Mouse (Mus musculus) lung, embryonic 14.5 days (tissue): Measurements from ENCODE around the gene Cspg4. TPM values are rescaled to one million over a fixed set of nuclear protein-coding genes. Genes with fewer than 3 reads are reported as not detected.

Source experiments
- ATAC-seq: fragments of 200-750 bp; cut with Nextera tagmentation; 2 replicates; pipeline ENCODE4 v1.8.0; 2017; ENCODE audit warnings: mild to moderate bottlenecking, moderate TSS enrichment, moderate library complexity; ENCODE audit not compliant: insufficient read depth
- DNase-seq: peaks from one replicate; pipeline ENCODE4 v3.0.0-alpha.2; 2015
- H3K27ac ChIP-seq: fragments of 300-500 bp; sonication (generic); 2 replicates; pipeline ENCODE4 v1.5.1; 2014; ENCODE audit warnings: low read depth, mild to moderate bottlenecking, moderate library complexity
- H3K27me3 ChIP-seq: fragments of 300-500 bp; sonication (generic); 2 replicates; pipeline ENCODE4 v1.6.1; 2014; ENCODE audit warnings: low read length, control low read depth; ENCODE audit not compliant: insufficient read depth
- H3K36me3 ChIP-seq: fragments of 300-500 bp; sonication (generic); 2 replicates; pipeline ENCODE4 v1.6.1; 2014; ENCODE audit warnings: control low read depth; ENCODE audit not compliant: insufficient read depth
- H3K4me1 ChIP-seq: fragments of 300-500 bp; sonication (generic); 2 replicates; pipeline ENCODE4 v1.6.1; 2014; ENCODE audit warnings: antibody characterized with exemption, control low read depth; ENCODE audit not compliant: insufficient read depth
- H3K4me2 ChIP-seq: fragments of 300-500 bp; sonication (generic); 2 replicates; pipeline ENCODE4 v1.6.1; 2014; ENCODE audit warnings: mild to moderate bottlenecking
- H3K4me3 ChIP-seq: fragments of 300-500 bp; sonication (generic); 2 replicates; pipeline ENCODE4 v1.5.1; 2014; ENCODE audit warnings: low read depth, low read length
- H3K9ac ChIP-seq: fragments of 300-500 bp; sonication (generic); 2 replicates; pipeline ENCODE4 v1.6.1; 2014
- H3K9me3 ChIP-seq: fragments of 300-500 bp; sonication (generic); 2 replicates; pipeline ENCODE4 v1.6.1; 2016; ENCODE audit warnings: low read depth, low read length, control low read depth
- CTCF ChIP-seq: IDR thresholded peaks from 2 replicates; pipeline ENCODE4 v1.5.1; 2016; ENCODE audit warnings: antibody characterized with exemption, low read depth
- WGBS: fragments of 180-500 bp; shearing (Covaris S2); extraction: QIAGEN DNeasy Blood & Tissue Kit; methylation state at CpG from one replicate; pipeline ENCODE4 v1.1.7; 2014; 5-methylcytosine and 5-hydroxymethylcytosine counted together
- polyA plus RNA-seq: library from polyadenylated mRNA; unstranded; fragments of >200 nt; fragmentation: Nextera tagmentation; extraction: Ambion mirVana; gene quantifications from 2 replicates; pipeline ENCODE4 v1.2.1, GENCODE M21; 2014

Gene Cspg4
- polyA plus RNA-seq, 1 experiment from 2014 or later: 13.9 TPM

- Histone ChIP-seq H3K27me3 (no peaks in the 10 kb centered on the region), H3K9me3 (no peaks in the 10 kb centered on the region), H3K9ac (no peak overlapping the region), H3K27ac (no peak overlapping the region), H3K4me2 (no peak overlapping the region), H3K4me3 (no peak overlapping the region), H3K4me1 (peaks cover 9% of the 10 kb centered on the region), H3K36me3 (no peaks in the 10 kb centered on the region)
- ATAC-seq: no peak
- peak; percentile 39 for DNase-seq
- 67% methylated on average over 14 of the region's 14 CpGs for WGBS
- no peak for TF ChIP-seq CTCF
These were observed 14.5 kb upstream of the Cspg4 start for GRCm38 (mm10) chr9:56850128-56850904.

- H3K27me3 ChIP-seq: no peaks in the 10 kb centered on the region
- no peak overlapping the region for H3K4me3 ChIP-seq
- H3K4me1 ChIP-seq: peaks cover 9% of the 10 kb centered on the region
- DNase-seq (no peak), ATAC-seq (no peak)
- no peak for TF ChIP-seq CTCF
- no peak overlapping the region for H3K4me2 ChIP-seq
- no peak overlapping the region for H3K27ac ChIP-seq
- no peak overlapping the region for H3K9ac ChIP-seq
- WGBS: 73% methylated on average over 4 of the region's 4 CpGs
- no peaks in the 10 kb centered on the region for H3K9me3 ChIP-seq
- no peaks in the 10 kb centered on the region for H3K36me3 ChIP-seq
These were observed 14.0 kb upstream of the Cspg4 start for GRCm38 (mm10) chr9:56850905-56851252.

- Histone ChIP-seq H3K9me3 (no peaks in the 10 kb centered on the region), H3K9ac (no peak overlapping the region), H3K4me2 (peak overlapping the region; percentile 27; the same call in 1 of the 2 replicates), H3K27ac (no peak overlapping the region), H3K36me3 (no peaks in the 10 kb centered on the region), H3K4me1 (peaks cover 9% of the 10 kb centered on the region), H3K27me3 (no peaks in the 10 kb centered on the region), H3K4me3 (no peak overlapping the region)
- WGBS: 11% methylated on average over 11 of the region's 11 CpGs
- no peak for TF ChIP-seq CTCF
- DNase-seq (peak; percentile 83), ATAC-seq (peak; percentile 89)
These were observed 13.1 kb upstream of the Cspg4 start for GRCm38 (mm10) chr9:56851778-56852177.

GRCm38 (mm10) chr9:56857463-56857862, 7.4 kb upstream of the Cspg4 start:
- no peak for DNase-seq
- Histone ChIP-seq H3K9me3 (no peaks in the 10 kb centered on the region), H3K4me3 (no peak overlapping the region), H3K4me2 (no peak overlapping the region), H3K4me1 (peaks cover 7% of the 10 kb centered on the region), H3K27me3 (no peaks in the 10 kb centered on the region; the same call in 1 of the 2 replicates), H3K9ac (no peak overlapping the region), H3K36me3 (no peaks in the 10 kb centered on the region), H3K27ac (no peak overlapping the region)
- ATAC-seq: no peak
- TF ChIP-seq CTCF: no peak
- 18% methylated on average over 3 of the region's 3 CpGs for WGBS

- H3K4me1 ChIP-seq: peaks cover 14% of the 10 kb centered on the region
- DNase-seq: no peak
- H3K27me3 ChIP-seq: no peaks in the 10 kb centered on the region; the same call in 1 of the 2 replicates
- no peak overlapping the region for H3K4me3 ChIP-seq
- no peak overlapping the region for H3K4me2 ChIP-seq
- no peak overlapping the region for H3K9ac ChIP-seq
- H3K27ac ChIP-seq: no peak overlapping the region
- no peak for ATAC-seq
- no peak for TF ChIP-seq CTCF
- no peaks in the 10 kb centered on the region for H3K36me3 ChIP-seq
- WGBS: 67% methylated on average over 3 of the region's 3 CpGs
- no peaks in the 10 kb centered on the region for H3K9me3 ChIP-seq
These were observed 4.8 kb upstream of the Cspg4 start for GRCm38 (mm10) chr9:56860035-56860434.

- Histone ChIP-seq H3K4me1 (peaks cover 19% of the 10 kb centered on the region), H3K36me3 (no peaks in the 10 kb centered on the region), H3K4me3 (no peak overlapping the region), H3K9me3 (no peaks in the 10 kb centered on the region), H3K27me3 (no peaks in the 10 kb centered on the region; the same call in 1 of the 2 replicates), H3K9ac (no peak overlapping the region), H3K4me2 (no peak overlapping the region), H3K27ac (peak overlapping the region; percentile 12; the same call in 1 of the 2 replicates)
- peak; percentile 26; the same call in 1 of the 2 replicates for ATAC-seq
- peak; percentile 72 for DNase-seq
- no peak for TF ChIP-seq CTCF
- WGBS: 44% methylated on average over 15 of the region's 15 CpGs
These were observed 4.2 kb upstream of the Cspg4 start for GRCm38 (mm10) chr9:56860486-56861269.

GRCm38 (mm10) chr9:56862863-56863262, 2.0 kb upstream of the Cspg4 start:
- H3K4me3 ChIP-seq: no peak overlapping the region
- no peak overlapping the region for H3K27ac ChIP-seq
- no peaks in the 10 kb centered on the region for H3K9me3 ChIP-seq
- H3K36me3 ChIP-seq: no peaks in the 10 kb centered on the region
- no peaks in the 10 kb centered on the region; the same call in 1 of the 2 replicates for H3K27me3 ChIP-seq
- H3K4me2 ChIP-seq: no peak overlapping the region
- no peak for TF ChIP-seq CTCF
- H3K9ac ChIP-seq: no peak overlapping the region
- ATAC-seq: no peak
- WGBS: 63% methylated on average over 2 of the region's 2 CpGs
- H3K4me1 ChIP-seq: peaks cover 27% of the 10 kb centered on the region
- no peak for DNase-seq
